Mouse (Mus musculus) stomach, embryonic 15.5 days (tissue): ENCODE results near the gene Rnf208. TPM values are rescaled to one million over a fixed set of nuclear protein-coding genes. Genes with fewer than 3 reads are reported as not detected.

ENCODE experiments used
- polyA plus RNA-seq: library from polyadenylated mRNA; unstranded; fragments of >200 nt; fragmentation: Nextera tagmentation; extraction: Ambion mirVana; gene quantifications from 2 replicates; pipeline ENCODE4 v1.2.1, GENCODE M21; 2015

Gene Rnf208
- polyA plus RNA-seq, 1 experiment from 2014 or later: 13.7 TPM

Other genes with a start within 250 kb of the Rnf208 start
- gene Nsmf, start 187.9 kb upstream of the Rnf208 start, polyA plus RNA-seq: 59.8 and 63.7 TPM in 2 replicates
- gene Entpd8, start 162.0 kb upstream of the Rnf208 start, polyA plus RNA-seq: 2.5 and 2.8 TPM in 2 replicates
- 11.4 and 16.1 TPM in 2 replicates for gene Noxa1, start 147.1 kb upstream of the Rnf208 start, polyA plus RNA-seq
- 16.9 and 17.1 TPM in 2 replicates for gene Nrarp, start 61.5 kb upstream of the Rnf208 start, polyA plus RNA-seq
- gene Tor4a, start 45.4 kb upstream of the Rnf208 start, polyA plus RNA-seq: 15.5 and 17.2 TPM in 2 replicates
- gene Nelfb, start 30.8 kb upstream of the Rnf208 start, polyA plus RNA-seq: 105 and 106 TPM in 2 replicates
- 0.18 TPM in 1 of 2 replicates, not detected in the other for gene Stpg3, start 27.6 kb upstream of the Rnf208 start, polyA plus RNA-seq
- 0.92 and 1.5 TPM in 2 replicates for gene Fam166a, start 23.5 kb upstream of the Rnf208 start, polyA plus RNA-seq
- gene Tubb4b, start 17.6 kb upstream of the Rnf208 start, polyA plus RNA-seq: 607 and 620 TPM in 2 replicates
- 0.65 and 0.86 TPM in 2 replicates for gene Slc34a3, start 7.9 kb upstream of the Rnf208 start, polyA plus RNA-seq
- gene Rnf224, start 5.5 kb upstream of the Rnf208 start, polyA plus RNA-seq: 0.10 and 0.13 TPM in 2 replicates
- 7.9 and 22.2 TPM in 2 replicates for gene Cysrt1, start 197 bp downstream of the Rnf208 start, polyA plus RNA-seq
- gene AL732309.1, start 4.6 kb downstream of the Rnf208 start, polyA plus RNA-seq: 5.7 and 7.2 TPM in 2 replicates
- 24.4 and 25.1 TPM in 2 replicates for gene Tmem203, start 13.2 kb downstream of the Rnf208 start, polyA plus RNA-seq
- gene Tprn, start 20.4 kb downstream of the Rnf208 start, polyA plus RNA-seq: 16.8 and 17.7 TPM in 2 replicates
- 209 TPM in 2 replicates for gene Ssna1, start 30.2 kb downstream of the Rnf208 start, polyA plus RNA-seq
- 108 and 114 TPM in 2 replicates for gene Anapc2, start 30.2 kb downstream of the Rnf208 start, polyA plus RNA-seq
- not detected in 2 replicates for gene Tmem210, start 45.9 kb downstream of the Rnf208 start, polyA plus RNA-seq
- 4.4 and 6.9 TPM in 2 replicates for gene Lrrc26, start 47.7 kb downstream of the Rnf208 start, polyA plus RNA-seq
- gene Grin1, start 76.9 kb downstream of the Rnf208 start, polyA plus RNA-seq: 1.3 and 1.9 TPM in 2 replicates
- 46.4 and 54.6 TPM in 2 replicates for gene Man1b1, start 90.1 kb downstream of the Rnf208 start, polyA plus RNA-seq
- gene Dpp7, start 114.1 kb downstream of the Rnf208 start, polyA plus RNA-seq: 21.5 and 22.6 TPM in 2 replicates
- 41.1 and 46.1 TPM in 2 replicates for gene Uap1l1, start 123.4 kb downstream of the Rnf208 start, polyA plus RNA-seq
- gene Sapcd2, start 130.1 kb downstream of the Rnf208 start, polyA plus RNA-seq: 37.6 and 41.7 TPM in 2 replicates
- gene Entpd2, start 153.6 kb downstream of the Rnf208 start, polyA plus RNA-seq: 10.1 and 13.0 TPM in 2 replicates
- gene Npdc1, start 157.1 kb downstream of the Rnf208 start, polyA plus RNA-seq: 47.0 and 49.6 TPM in 2 replicates
- gene Fut7, start 181.0 kb downstream of the Rnf208 start, polyA plus RNA-seq: 0.17 and 0.30 TPM in 2 replicates
- 3.9 and 4.8 TPM in 2 replicates for gene Abca2, start 186.4 kb downstream of the Rnf208 start, polyA plus RNA-seq
- 11.9 and 26.5 TPM in 2 replicates for gene Clic3, start 214.6 kb downstream of the Rnf208 start, polyA plus RNA-seq
- gene Paxx, start 218.8 kb downstream of the Rnf208 start, polyA plus RNA-seq: 35.3 and 37.4 TPM in 2 replicates
- 6.8 and 7.5 TPM in 2 replicates for gene Ptgds, start 227.8 kb downstream of the Rnf208 start, polyA plus RNA-seq